Mouse (Mus musculus): ENCODE results near the gene Tas2r103.

The Tas2r103 gene

DNA sequence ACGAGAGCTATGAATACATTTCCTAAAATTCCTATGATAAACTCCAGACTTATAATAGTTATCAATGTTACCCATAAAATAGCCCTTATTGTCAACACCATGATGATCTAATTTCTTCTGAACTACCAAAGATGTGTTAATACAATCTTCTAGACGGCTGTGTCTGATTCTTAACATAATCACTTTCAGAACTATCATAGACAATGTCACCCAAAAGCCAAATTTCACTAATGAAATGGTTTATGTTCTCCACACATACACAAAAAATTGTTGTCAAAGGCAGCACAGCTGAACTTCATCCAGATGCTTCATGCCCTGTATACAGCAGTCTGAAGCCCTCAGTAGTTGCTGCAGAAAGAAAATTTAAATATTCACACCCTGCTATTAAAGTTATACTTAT lies at the start of gene Tas2r103:
TSS of gene Tas2r103 (minus strand) at position 101 of the 400 bp plus-strand sequence.
- DNase-seq = no peak

- DNase-seq = no peak
Observed at GRCm38 (mm10) chr6:133055716-133056115, 18.8 kb upstream of the Tas2r103 start, which contains the start of gene Tas2r140. TSS of gene Tas2r140 (minus strand) at chr6:133055816.
